Mouse (Mus musculus) forebrain, embryonic 10.5 days (tissue): ENCODE data around the gene Tmie. TPM values are rescaled to one million over a fixed set of nuclear protein-coding genes. Genes with fewer than 3 reads are reported as not detected.

Experiments
- microRNA-seq: library from miRNA; unstranded; fragments of <30 nt; microRNA quantifications from one replicate; pipeline ENCODE4, GENCODE M21; 2017
- polyA plus RNA-seq: library from polyadenylated mRNA; unstranded; fragments of >200 nt; fragmentation: Nextera tagmentation; extraction: Ambion mirVana; gene quantifications from 2 replicates; pipeline ENCODE4 v1.2.1, GENCODE M21; 2016

Tmie gene
- polyA plus RNA-seq, 1 experiment from 2014 or later: 0.14 TPM

Small RNA genes within 50 kb of the gene (microRNA-seq; reads per million reads assigned to microRNA genes)
- gene Gm24269: not detected

Other genes starting within 250 kb of the Tmie start
- 1.4 and 2.0 TPM in 2 replicates for gene Nbeal2, start 226.0 kb downstream of the Tmie start, polyA plus RNA-seq
- 178 and 183 TPM in 2 replicates for gene Ccdc12, start 223.6 kb downstream of the Tmie start, polyA plus RNA-seq
- 0.27 and 0.54 TPM in 2 replicates for gene Myl3, start 138.3 kb downstream of the Tmie start, polyA plus RNA-seq
- gene Pth1r, start 133.0 kb downstream of the Tmie start, polyA plus RNA-seq: 19.2 and 23.0 TPM in 2 replicates
- gene Prss42, start 81.9 kb downstream of the Tmie start, polyA plus RNA-seq: not detected in 2 replicates
- gene Prss44, start 66.1 kb downstream of the Tmie start, polyA plus RNA-seq: not detected in 2 replicates
- not detected in 2 replicates for gene Prss43, start 53.4 kb downstream of the Tmie start, polyA plus RNA-seq
- gene Prss45, start 45.5 kb downstream of the Tmie start, polyA plus RNA-seq: not detected in 2 replicates
- not detected in 2 replicates for gene Prss46, start 35.6 kb downstream of the Tmie start, polyA plus RNA-seq
- 0.76 and 1.1 TPM in 2 replicates for gene Prss50, start 22.1 kb downstream of the Tmie start, polyA plus RNA-seq
- gene Als2cl, start 243 bp downstream of the Tmie start, polyA plus RNA-seq: 0.90 and 0.97 TPM in 2 replicates
- gene Fam240a, start 36.7 kb upstream of the Tmie start, polyA plus RNA-seq: not detected in 2 replicates
- gene Tdgf1, start 66.0 kb upstream of the Tmie start, polyA plus RNA-seq: 0.34 and 0.61 TPM in 2 replicates
- 0.09 TPM in 1 of 2 replicates, not detected in the other for gene Lrrc2, start 71.4 kb upstream of the Tmie start, polyA plus RNA-seq
- gene Rtp3, start 110.5 kb upstream of the Tmie start, polyA plus RNA-seq: 0.27 TPM in 1 of 2 replicates, not detected in the other
- gene Ltf, start 139.2 kb upstream of the Tmie start, polyA plus RNA-seq: not detected in 2 replicates
- 0.74 TPM in 2 replicates for gene Ccrl2, start 177.4 kb upstream of the Tmie start, polyA plus RNA-seq
- gene Lrrfip2, start 237.5 kb upstream of the Tmie start, polyA plus RNA-seq: 41.8 and 42.1 TPM in 2 replicates